Mouse (Mus musculus): ENCODE measurements around the gene Foxn3.

Gene Foxn3

GRCm38 (mm10) chr12:99563219-99564059 is at the start of gene Foxn3:
Gene Foxn3 (minus strand): TSS chr12:99563582.
- peak; percentile 37 to 45 for DNase-seq (ENCODE audit: low spot score in 2 of 2)

- DNase-seq (ENCODE audit: low spot score in 2 of 2) = no peak
Measured at GRCm38 (mm10) chr12:99612181-99612871, 48.9 kb upstream of the Foxn3 start.

- no peak for DNase-seq (ENCODE audit: low spot score in 2 of 2)
Measured at GRCm38 (mm10) chr12:99610868-99611267, 47.5 kb upstream of the Foxn3 start.

- DNase-seq (ENCODE audit: low spot score in 2 of 2) = no peak
Measured at GRCm38 (mm10) chr12:99610069-99610815, 46.9 kb upstream of the Foxn3 start.

GRCm38 (mm10) chr12:99609643-99610042 is 46.3 kb upstream of the Foxn3 start:
- DNase-seq (ENCODE audit: low spot score in 2 of 2) = no peak

- DNase-seq (ENCODE audit: low spot score in 2 of 2) = peak; percentile 20 to 52
Measured at GRCm38 (mm10) chr12:99608279-99608955, 45.0 kb upstream of the Foxn3 start.

- no peak for DNase-seq (ENCODE audit: low spot score in 2 of 2)
Measured at GRCm38 (mm10) chr12:99603381-99603780, 40.0 kb upstream of the Foxn3 start.

GRCm38 (mm10) chr12:99601841-99602240 is 38.5 kb upstream of the Foxn3 start:
- DNase-seq (ENCODE audit: low spot score in 2 of 2) = no peak

GRCm38 (mm10) chr12:99601392-99601791 is 38.0 kb upstream of the Foxn3 start:
- no peak for DNase-seq (ENCODE audit: low spot score in 2 of 2)

- no peak for DNase-seq (ENCODE audit: low spot score in 2 of 2)
Measured at GRCm38 (mm10) chr12:99599606-99600005, 36.2 kb upstream of the Foxn3 start.

- DNase-seq (ENCODE audit: low spot score in 2 of 2) = no peak
Measured at GRCm38 (mm10) chr12:99596397-99596796, 33.0 kb upstream of the Foxn3 start.

GRCm38 (mm10) chr12:99587338-99587737 is 24.0 kb upstream of the Foxn3 start:
- no peak for DNase-seq (ENCODE audit: low spot score in 2 of 2)

- DNase-seq (ENCODE audit: low spot score in 2 of 2) = no peak
Measured at GRCm38 (mm10) chr12:99579989-99580388, 16.6 kb upstream of the Foxn3 start.

- DNase-seq (ENCODE audit: low spot score in 2 of 2) = no peak
Measured at GRCm38 (mm10) chr12:99576682-99577081, 13.3 kb upstream of the Foxn3 start.

- no peak for DNase-seq (ENCODE audit: low spot score in 2 of 2)
Measured at GRCm38 (mm10) chr12:99574299-99574698, 10.9 kb upstream of the Foxn3 start.

GRCm38 (mm10) chr12:99573036-99573435 is 9.7 kb upstream of the Foxn3 start:
- DNase-seq (ENCODE audit: low spot score in 2 of 2) = no peak

- DNase-seq (ENCODE audit: low spot score in 2 of 2) = no peak
Measured at GRCm38 (mm10) chr12:99571999-99572398, 8.6 kb upstream of the Foxn3 start.

- DNase-seq (ENCODE audit: low spot score in 2 of 2) = peak; percentile 45 to 55
Measured at GRCm38 (mm10) chr12:99570197-99570956, 7.0 kb upstream of the Foxn3 start.

GRCm38 (mm10) chr12:99565606-99566005 is 2.2 kb upstream of the Foxn3 start:
- DNase-seq (ENCODE audit: low spot score in 2 of 2) = no peak

GRCm38 (mm10) chr12:99564301-99564910 is 1.0 kb upstream of the Foxn3 start:
- DNase-seq (ENCODE audit: low spot score in 2 of 2) = no peak

GRCm38 (mm10) chr12:99562867-99563189 is 554 bp downstream of the Foxn3 start:
- no peak for DNase-seq (ENCODE audit: low spot score in 2 of 2)

Data from right cerebral cortex, postnatal 36 days (tissue).